Mouse (Mus musculus) kidney, embryonic 14.5 days (tissue): ENCODE results near the gene Ppcs. TPM values are rescaled to one million over a fixed set of nuclear protein-coding genes. Genes with fewer than 3 reads are reported as not detected.

Source experiments
- ATAC-seq: fragments of 200-750 bp; cut with Nextera tagmentation; 2 replicates; pipeline ENCODE4 v1.8.0; 2017; ENCODE audit warnings: moderate number of reproducible peaks, mild to moderate bottlenecking, moderate TSS enrichment, moderate library complexity; ENCODE audit not compliant: low FRiP score, low TSS enrichment
- H3K27ac ChIP-seq: fragments of 300-500 bp; sonication (generic); 2 replicates; pipeline ENCODE4 v1.5.1; 2014; ENCODE audit warnings: low read depth, mild to moderate bottlenecking, low read length, moderate library complexity, mixed read lengths
- H3K27me3 ChIP-seq: fragments of 300-500 bp; sonication (generic); 2 replicates; pipeline ENCODE4 v1.6.1; 2014; ENCODE audit warnings: mild to moderate bottlenecking, low read length; ENCODE audit not compliant: control insufficient read depth, insufficient read depth
- H3K36me3 ChIP-seq: fragments of 300-500 bp; sonication (generic); 2 replicates; pipeline ENCODE4 v1.6.1; 2014; ENCODE audit warnings: low read length, mixed read lengths; ENCODE audit not compliant: control insufficient read depth, insufficient read depth
- H3K4me1 ChIP-seq: fragments of 300-500 bp; sonication (generic); 2 replicates; pipeline ENCODE4 v1.6.1; 2014; ENCODE audit warnings: low read length, mixed read lengths; ENCODE audit not compliant: control insufficient read depth, insufficient read depth
- H3K4me2 ChIP-seq: fragments of 300-500 bp; sonication (generic); replicated peaks from 2 replicates; pipeline ENCODE4 v1.6.1; 2014; ENCODE audit warnings: low read depth, mild to moderate bottlenecking, low read length
- H3K4me3 ChIP-seq: fragments of 300-500 bp; sonication (generic); 2 replicates; pipeline ENCODE4 v1.5.1; 2014; ENCODE audit warnings: mild to moderate bottlenecking, low read length
- H3K9ac ChIP-seq: fragments of 300-500 bp; sonication (generic); 2 replicates; pipeline ENCODE4 v1.6.1; 2014; ENCODE audit warnings: low read depth, mild to moderate bottlenecking, low read length, moderate library complexity
- H3K9me3 ChIP-seq: fragments of 300-500 bp; sonication (generic); 2 replicates; pipeline ENCODE4 v1.6.1; 2016; ENCODE audit warnings: low read length; ENCODE audit not compliant: control insufficient read depth
- WGBS: fragments of 180-500 bp; shearing (Covaris S2); extraction: QIAGEN DNeasy Blood & Tissue Kit; methylation state at CpG from one replicate; pipeline ENCODE4 v1.1.7; 2014; 5-methylcytosine and 5-hydroxymethylcytosine counted together
- polyA plus RNA-seq: library from polyadenylated mRNA; unstranded; fragments of >200 nt; fragmentation: Nextera tagmentation; extraction: Ambion mirVana; gene quantifications from 2 replicates; pipeline ENCODE4 v1.2.1, GENCODE M21; 2014

Ppcs gene
- polyA plus RNA-seq, 1 experiment from 2014 or later, result 51.5 TPM

DNA sequence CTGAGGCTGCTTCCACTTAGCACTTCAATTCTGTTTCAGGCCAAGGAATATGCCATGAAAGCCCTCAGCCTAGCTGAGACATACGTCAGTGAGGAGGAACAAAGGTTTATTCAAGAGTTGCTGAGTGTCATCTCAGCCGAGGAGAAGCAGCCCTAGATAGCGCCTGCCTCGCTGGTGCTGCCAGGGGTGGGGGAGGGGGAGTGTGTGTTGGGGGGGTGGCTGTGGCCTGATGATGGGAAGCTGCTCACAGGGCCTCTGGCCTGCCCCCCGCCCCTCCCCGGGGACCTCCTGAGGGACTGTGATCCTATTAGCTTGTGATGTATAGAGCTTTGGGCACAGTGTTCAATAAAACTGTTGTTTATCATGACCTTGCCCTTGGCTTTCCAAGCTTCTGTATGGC lies 31.3 kb upstream of the Ppcs start:
- H3K9ac ChIP-seq, result no peak overlapping the region
- no peaks in the 10 kb centered on the region for H3K27me3 ChIP-seq
- H3K4me3 ChIP-seq, result no peak overlapping the region
- H3K27ac ChIP-seq, result no peak overlapping the region
- WGBS, result 42% methylated on average over 6 of the region's 6 CpGs
- no peak for ATAC-seq
- H3K9me3 ChIP-seq, result no peaks in the 10 kb centered on the region
- H3K4me1 ChIP-seq, result peaks cover 4% of the 10 kb centered on the region; the same call in 1 of the 2 replicates
- H3K36me3 ChIP-seq, result no peaks in the 10 kb centered on the region
- no peak overlapping the region for H3K4me2 ChIP-seq

DNA sequence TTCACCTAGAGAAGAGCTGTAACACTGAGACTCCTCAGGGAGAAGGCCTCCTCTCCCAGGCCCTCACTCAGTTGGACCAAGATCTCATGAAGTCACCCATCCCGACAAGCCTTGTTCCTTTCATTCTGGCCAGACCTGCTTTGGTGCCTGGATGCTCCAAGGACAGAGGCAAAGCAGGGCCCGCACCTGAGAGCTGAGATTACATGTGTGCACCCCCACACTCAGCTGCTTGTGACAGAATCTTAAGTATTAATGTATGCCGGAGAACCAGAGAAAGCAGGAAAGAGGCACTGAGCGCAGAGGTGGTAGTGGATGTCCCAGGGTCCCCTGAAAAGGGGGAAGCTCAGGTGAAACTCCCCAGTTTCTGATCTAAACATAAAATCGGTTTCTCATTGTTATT lies 30.9 kb upstream of the Ppcs start:
- Histone ChIP-seq H3K9me3 (no peaks in the 10 kb centered on the region), H3K36me3 (no peaks in the 10 kb centered on the region), H3K4me2 (no peak overlapping the region), H3K27me3 (no peaks in the 10 kb centered on the region), H3K4me1 (peaks cover 4% of the 10 kb centered on the region; the same call in 1 of the 2 replicates), H3K9ac (no peak overlapping the region), H3K4me3 (no peak overlapping the region), H3K27ac (no peak overlapping the region)
- WGBS, result 74% methylated on average over 5 of the region's 5 CpGs
- no peak for ATAC-seq

DNA sequence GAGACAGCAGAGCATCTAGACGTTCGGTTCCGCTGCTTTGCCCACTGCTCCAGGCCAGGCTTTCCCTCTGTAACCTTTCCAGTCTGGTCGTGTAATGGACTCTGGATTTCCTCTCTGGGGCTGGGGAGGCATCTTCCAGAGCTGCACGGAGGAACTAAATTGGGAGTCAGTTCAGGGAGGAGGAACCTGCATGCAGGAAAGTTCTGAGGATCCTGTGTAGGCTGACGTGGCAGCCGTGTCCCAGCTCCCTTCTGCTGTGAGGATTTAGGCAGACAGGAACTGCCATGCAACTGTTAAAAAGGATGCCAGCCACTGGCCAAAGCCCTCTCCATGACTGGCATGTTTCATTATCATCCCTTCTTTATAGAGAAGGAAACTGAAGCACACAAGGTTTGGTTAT lies 28.2 kb upstream of the Ppcs start:
- H3K27me3 ChIP-seq, result no peaks in the 10 kb centered on the region

DNA sequence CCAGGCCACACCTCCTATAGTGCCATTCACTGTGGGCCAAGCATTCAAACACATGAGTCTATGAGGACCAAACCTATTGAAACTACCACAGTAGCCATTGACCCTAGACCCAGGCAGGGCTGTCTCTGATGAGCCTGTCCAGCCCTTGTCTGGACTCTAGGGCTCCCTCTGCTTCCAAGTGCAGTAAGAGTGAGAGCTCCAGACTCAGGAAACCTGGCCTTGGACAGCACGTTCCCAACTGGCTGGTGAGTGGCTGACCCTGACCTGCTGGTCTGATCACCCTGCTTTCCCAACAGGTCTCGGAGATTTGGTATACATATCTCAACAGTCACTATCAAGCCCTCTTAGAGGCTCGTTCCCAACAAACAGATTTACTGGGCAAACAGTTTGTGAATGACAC lies 25.6 kb upstream of the Ppcs start:
- Histone ChIP-seq H3K4me2 (no peak overlapping the region), H3K4me1 (no peaks in the 10 kb centered on the region), H3K9ac (no peak overlapping the region), H3K27ac (no peak overlapping the region), H3K4me3 (no peak overlapping the region), H3K36me3 (no peaks in the 10 kb centered on the region), H3K27me3 (no peaks in the 10 kb centered on the region), H3K9me3 (no peaks in the 10 kb centered on the region)
- WGBS, result 79% methylated on average over 3 of the region's 3 CpGs
- no peak for ATAC-seq

More for the DNA sequence above, 28.2 kb upstream of the Ppcs start:
- no peak for ATAC-seq
- no peaks in the 10 kb centered on the region for H3K36me3 ChIP-seq
- H3K27ac ChIP-seq, result no peak overlapping the region
- H3K4me1 ChIP-seq, result peaks cover 4% of the 10 kb centered on the region; the same call in 1 of the 2 replicates
- H3K4me2 ChIP-seq, result no peak overlapping the region
- H3K4me3 ChIP-seq, result no peak overlapping the region
- WGBS, result 56% methylated on average over 7 of the region's 7 CpGs
- H3K9ac ChIP-seq, result no peak overlapping the region
- H3K9me3 ChIP-seq, result no peaks in the 10 kb centered on the region

DNA sequence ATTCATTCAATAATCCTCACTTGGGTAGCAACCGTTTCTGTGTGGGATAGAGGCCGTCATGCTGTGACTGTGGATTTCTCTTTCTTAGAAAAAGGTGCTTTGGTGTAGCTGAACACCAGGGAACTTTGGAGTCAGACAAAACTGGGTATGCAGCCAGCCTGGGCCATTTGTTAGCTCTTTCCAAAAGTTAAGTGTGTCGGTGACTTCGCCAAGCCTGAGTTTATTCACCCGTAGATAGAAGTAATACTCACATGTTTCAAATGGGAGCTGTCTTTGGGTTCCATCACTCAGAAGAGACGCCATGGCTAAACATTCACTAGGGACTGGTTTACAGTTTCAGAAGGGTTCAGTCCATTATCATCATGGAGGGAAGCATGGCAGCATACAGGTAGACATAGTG lies 25.0 kb upstream of the Ppcs start:
- 94% methylated on average over 6 of the region's 6 CpGs for WGBS
- Histone ChIP-seq H3K27me3 (no peaks in the 10 kb centered on the region), H3K9me3 (no peaks in the 10 kb centered on the region), H3K4me2 (no peak overlapping the region), H3K4me1 (no peaks in the 10 kb centered on the region), H3K36me3 (no peaks in the 10 kb centered on the region), H3K9ac (no peak overlapping the region), H3K4me3 (no peak overlapping the region), H3K27ac (no peak overlapping the region)
- ATAC-seq, result no peak

DNA sequence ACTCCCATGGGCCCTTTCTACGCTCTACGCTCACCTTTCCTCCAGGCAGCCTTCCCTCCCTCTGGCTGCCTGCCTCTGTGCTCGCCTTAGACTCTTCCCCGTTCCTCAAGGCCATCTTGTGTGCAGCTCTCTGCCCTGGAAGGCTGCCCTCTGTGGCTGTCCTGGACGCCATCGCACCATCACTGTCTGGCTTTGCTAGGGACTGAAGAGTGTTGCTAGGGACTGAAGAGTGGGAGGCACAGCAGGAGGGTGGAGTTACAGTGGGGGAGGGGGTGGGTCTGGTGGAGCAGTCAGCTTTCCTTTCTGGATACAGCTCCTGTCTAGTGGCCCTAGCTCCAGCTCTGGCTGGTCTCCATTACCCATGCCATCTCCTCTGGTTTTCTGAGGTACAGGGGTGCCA lies 20.3 kb upstream of the Ppcs start:
- WGBS, result 36% methylated on average over 6 of the region's 6 CpGs
- Histone ChIP-seq H3K36me3 (no peaks in the 10 kb centered on the region), H3K4me1 (no peaks in the 10 kb centered on the region), H3K27ac (no peak overlapping the region), H3K4me3 (no peak overlapping the region), H3K27me3 (no peaks in the 10 kb centered on the region), H3K9me3 (no peaks in the 10 kb centered on the region), H3K9ac (no peak overlapping the region), H3K4me2 (no peak overlapping the region)
- ATAC-seq, result no peak; the same call in 1 of the 2 replicates

DNA sequence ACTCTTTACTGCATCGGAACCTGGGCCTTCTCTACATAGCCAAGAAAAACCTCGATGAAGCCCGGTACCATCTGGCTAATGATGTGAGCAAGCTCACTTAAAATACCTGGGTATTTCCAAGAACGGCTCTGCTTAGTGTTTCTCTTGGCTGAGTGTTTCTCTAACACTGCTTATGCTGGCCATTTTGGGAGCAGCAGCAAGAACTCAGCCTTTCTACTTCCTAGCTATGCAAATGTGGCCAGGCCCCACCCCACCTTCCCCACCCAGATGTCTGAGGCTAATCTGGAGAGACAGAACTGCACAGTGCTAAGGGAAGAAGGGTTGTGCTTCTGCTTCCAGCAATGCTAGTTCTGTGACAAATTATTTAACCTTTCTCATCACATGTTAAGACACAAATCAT lies 19.6 kb upstream of the Ppcs start:
- ATAC-seq, result no peak
- H3K4me3 ChIP-seq, result no peak overlapping the region
- 87% methylated on average over 4 of the region's 4 CpGs for WGBS

DNA sequence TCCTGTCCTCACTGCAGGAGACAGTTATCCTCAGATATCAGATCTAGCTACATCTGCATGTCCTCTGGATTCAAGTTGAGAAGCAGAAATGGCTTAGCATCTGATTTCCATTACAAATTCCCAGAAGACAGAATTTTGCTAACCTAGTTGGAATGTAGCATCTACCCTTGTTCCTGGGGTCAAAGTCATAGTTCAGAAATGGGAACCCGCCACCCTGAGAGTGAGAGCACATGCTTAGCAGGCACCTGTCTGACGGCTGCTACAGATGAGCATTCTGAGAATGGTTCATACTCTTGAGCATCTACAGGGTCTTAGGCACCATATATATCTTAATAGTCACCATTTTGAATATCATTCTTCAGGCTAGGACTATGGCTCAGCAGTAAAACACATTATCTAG lies 15.7 kb upstream of the Ppcs start:
- H3K4me3 ChIP-seq, result no peak overlapping the region
- H3K4me1 ChIP-seq, result no peaks in the 10 kb centered on the region
- no peak overlapping the region for H3K27ac ChIP-seq
- no peak overlapping the region for H3K4me2 ChIP-seq
- H3K9me3 ChIP-seq, result peaks cover 7% of the 10 kb centered on the region
- ATAC-seq, result no peak
- no peaks in the 10 kb centered on the region for H3K36me3 ChIP-seq
- WGBS, result 86% methylated on average over 2 of the region's 2 CpGs
- H3K27me3 ChIP-seq, result no peaks in the 10 kb centered on the region
- no peak overlapping the region for H3K9ac ChIP-seq

More for the DNA sequence above, 19.6 kb upstream of the Ppcs start:
- Histone ChIP-seq H3K9me3 (no peaks in the 10 kb centered on the region), H3K9ac (no peak overlapping the region), H3K27me3 (no peaks in the 10 kb centered on the region), H3K4me1 (no peaks in the 10 kb centered on the region), H3K36me3 (no peaks in the 10 kb centered on the region), H3K4me2 (no peak overlapping the region), H3K27ac (no peak overlapping the region)

DNA sequence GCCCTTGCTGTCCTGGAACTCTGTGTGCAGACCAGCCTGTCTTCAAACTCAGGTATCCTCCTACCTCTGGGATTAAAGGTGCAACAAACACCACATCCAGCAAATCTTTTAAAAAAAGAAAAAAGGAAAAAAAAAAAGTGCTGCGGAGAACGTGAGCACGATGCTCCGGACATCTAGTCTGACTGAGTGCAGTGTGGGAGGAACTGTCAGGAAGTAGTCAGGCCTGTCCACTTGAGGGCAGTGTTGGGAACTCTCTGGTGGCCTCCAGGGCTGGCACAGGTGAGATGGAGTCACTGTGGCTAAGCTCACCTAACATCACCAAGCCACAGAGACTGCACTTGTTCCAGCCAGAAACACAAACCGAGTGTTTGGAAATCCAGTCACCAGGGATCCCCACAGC lies 8.5 kb upstream of the Ppcs start:
- Histone ChIP-seq H3K27ac (no peak overlapping the region), H3K4me1 (no peaks in the 10 kb centered on the region), H3K27me3 (no peaks in the 10 kb centered on the region), H3K9ac (no peak overlapping the region), H3K4me3 (no peak overlapping the region), H3K36me3 (no peaks in the 10 kb centered on the region), H3K4me2 (no peak overlapping the region), H3K9me3 (peaks cover 2% of the 10 kb centered on the region)
- ATAC-seq, result peak; percentile 77; the same call in 1 of the 2 replicates
- 26% methylated on average over 5 of the region's 5 CpGs for WGBS

DNA sequence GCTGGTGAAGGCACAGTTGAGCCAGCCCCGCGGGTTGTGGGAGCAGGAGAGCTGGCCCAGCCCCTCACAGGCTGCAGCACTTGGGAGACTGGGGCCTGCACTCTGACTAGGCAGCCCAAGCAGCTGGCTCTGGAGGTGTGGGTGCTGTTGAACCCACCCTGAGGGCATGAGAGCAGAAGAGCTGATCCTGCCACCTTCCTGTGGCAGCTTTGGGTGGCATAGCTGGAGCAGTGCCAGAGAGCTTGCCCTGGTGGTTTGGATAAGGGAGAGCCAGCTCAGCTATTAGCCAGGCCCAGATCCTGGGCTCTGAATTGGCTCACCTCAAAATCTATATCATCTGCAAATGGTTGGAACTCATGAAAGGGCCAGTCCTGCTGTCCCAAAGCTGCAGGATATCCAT lies 5.5 kb upstream of the Ppcs start:
- no peak for ATAC-seq
- Histone ChIP-seq H3K9me3 (no peaks in the 10 kb centered on the region), H3K4me2 (no peak overlapping the region), H3K4me3 (no peak overlapping the region), H3K27me3 (no peaks in the 10 kb centered on the region), H3K4me1 (no peaks in the 10 kb centered on the region), H3K27ac (no peak overlapping the region), H3K36me3 (no peaks in the 10 kb centered on the region), H3K9ac (no peak overlapping the region)
- WGBS, result 75% methylated on average over 2 of the region's 2 CpGs
